Mouse (Mus musculus) ES-Bruce4 (cell line): ENCODE results near the gene Apoh.

Experiments
- CTCF ChIP-seq: IDR thresholded peaks from one replicate; pipeline ENCODE4 v1.8.1; 2011; ENCODE audit warnings: low read depth, low read length
- EP300 ChIP-seq: IDR thresholded peaks from 2 replicates; pipeline ENCODE4 v1.6.1; 2011; ENCODE audit warnings: low read depth, low read length; ENCODE audit not compliant: insufficient read depth

GRCm38 (mm10) chr11:108344759-108345158 is 1.6 kb downstream of the Apoh start:
- TF ChIP-seq CTCF (no peak), EP300 (no peak)
